17 mouse cellular contexts compared by ENCODE assay signal in the genomic region with DNA sequence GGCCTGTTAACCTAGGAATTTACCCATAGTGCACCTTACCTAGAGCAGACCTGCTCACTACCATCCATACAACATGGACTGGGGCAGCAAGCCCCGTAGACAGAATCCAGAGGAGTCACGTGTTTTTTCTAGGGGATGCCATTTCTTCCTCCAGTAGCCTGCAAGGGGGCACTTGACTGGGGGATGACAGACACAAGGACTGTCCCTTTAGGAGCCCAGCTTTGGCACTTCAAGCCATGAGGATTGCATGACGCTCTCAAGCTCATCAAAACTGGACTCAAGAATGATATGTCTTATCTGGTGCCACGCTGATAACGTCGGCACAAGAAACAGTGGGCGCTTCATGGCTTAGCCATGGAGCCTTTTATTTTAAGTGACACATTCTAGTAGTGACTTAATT. TPM values are rescaled to one million over a fixed set of nuclear protein-coding genes. Genes with fewer than 3 reads are reported as not detected.
"Had no signal": no experiment of that assay in that cellular context is flagged by ENCODE, and none has a peak within 500 bp of the region (broad histone marks: within the 10 kb centered on the region; RNA-seq: fewer than 3 reads in every experiment).

No protein-coding gene starts in this region.

- H3K9ac ChIP-seq: neural tube, embryonic 13.5 days; neural tube, embryonic 15.5 days; stomach, embryonic 15.5 days had no signal

- H3K27ac ChIP-seq: neural tube, embryonic 15.5 days; stomach, embryonic 15.5 days; stomach, postnatal 0 days had no signal

- H3K4me3 ChIP-seq: neural tube, embryonic 13.5 days; neural tube, embryonic 15.5 days; stomach, embryonic 15.5 days had no signal

- H3K9me3 ChIP-seq: neural tube, embryonic 13.5 days; neural tube, embryonic 15.5 days; stomach, embryonic 15.5 days had no signal

- H3K27me3 ChIP-seq: neural tube, embryonic 15.5 days; stomach, embryonic 15.5 days had no signal

- H3K36me3 ChIP-seq: neural tube, embryonic 13.5 days; neural tube, embryonic 15.5 days; stomach, embryonic 15.5 days had no signal

- DNase-seq: retina, postnatal 1 day; right cerebral cortex, adult 18-20 months; right cerebral cortex, postnatal 14 days; right cerebral cortex, postnatal 25 days; right cerebral cortex, postnatal 4 days; spleen, adult 18-20 months; thymus, adult 18-20 months; thymus, adult 2 months; thymus, postnatal 14 days; thymus, postnatal 25 days; thymus, postnatal 36 days; thymus, postnatal 4 days had no signal

- H3K4me1 ChIP-seq: stomach, embryonic 15.5 days had no signal

- H3K4me2 ChIP-seq: neural tube, embryonic 13.5 days; neural tube, embryonic 15.5 days; stomach, embryonic 15.5 days had no signal

RNA-seq across cellular contexts. Expression of gene Cdh13, which starts 31.4 kb away (rescaled TPM):
- total RNA-seq: neutrophil, adult 5-6 weeks had no signal
